Mouse (Mus musculus): ENCODE results near the gene Vps33b. TPM values are rescaled to one million over a fixed set of nuclear protein-coding genes. Genes with fewer than 3 reads are reported as not detected.

Vps33b gene
- polyA plus RNA-seq (2015; fragmentation: Nextera tagmentation; extraction: Ambion mirVana), result 9.5 and 11.1 TPM in 2 replicates

DNA sequence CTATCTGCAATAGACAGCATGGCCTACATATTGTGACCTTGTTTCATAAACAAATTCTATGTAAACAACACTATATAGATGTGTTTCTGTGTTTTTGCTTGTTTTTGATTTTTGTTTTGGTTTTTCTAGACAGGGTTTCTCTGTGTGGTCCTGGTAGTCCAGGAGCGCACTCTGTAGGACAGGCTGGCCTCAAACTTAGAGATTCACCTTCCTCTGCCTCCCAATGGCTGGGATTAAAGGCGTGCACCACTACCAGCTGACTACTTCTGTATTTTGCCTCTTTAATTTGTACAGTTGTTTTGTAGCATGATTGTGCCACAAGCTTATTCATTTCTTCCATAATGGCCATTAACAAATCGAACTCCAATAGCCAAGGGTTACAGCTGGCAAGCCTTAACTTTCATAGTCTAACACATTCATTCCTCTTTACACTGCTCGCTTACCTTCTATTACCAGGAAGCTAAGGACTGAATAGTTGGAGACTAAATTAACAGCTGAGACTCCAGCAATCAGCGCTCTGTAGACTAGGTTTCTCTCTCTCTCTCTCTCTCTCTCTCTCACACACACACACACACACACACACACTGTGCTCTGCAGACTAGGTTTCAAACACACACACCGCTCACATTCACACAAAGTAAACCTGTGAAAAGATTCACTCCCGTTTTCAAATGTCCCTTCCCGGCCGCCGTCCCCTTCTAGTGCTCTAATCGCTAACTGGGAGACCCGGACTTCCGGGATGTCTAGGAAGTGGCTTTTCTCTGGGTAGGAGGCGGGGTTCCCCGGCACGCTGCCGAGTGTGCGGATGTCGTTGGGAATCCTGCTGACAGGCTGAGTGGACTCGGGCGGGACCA is at the start of gene Vps33b:
TSS of gene Vps33b (plus strand) at position 753 of the 854 bp plus-strand sequence.
- peaks cover 31% of the 10 kb centered on the region for H3K36me3 ChIP-seq

DNA sequence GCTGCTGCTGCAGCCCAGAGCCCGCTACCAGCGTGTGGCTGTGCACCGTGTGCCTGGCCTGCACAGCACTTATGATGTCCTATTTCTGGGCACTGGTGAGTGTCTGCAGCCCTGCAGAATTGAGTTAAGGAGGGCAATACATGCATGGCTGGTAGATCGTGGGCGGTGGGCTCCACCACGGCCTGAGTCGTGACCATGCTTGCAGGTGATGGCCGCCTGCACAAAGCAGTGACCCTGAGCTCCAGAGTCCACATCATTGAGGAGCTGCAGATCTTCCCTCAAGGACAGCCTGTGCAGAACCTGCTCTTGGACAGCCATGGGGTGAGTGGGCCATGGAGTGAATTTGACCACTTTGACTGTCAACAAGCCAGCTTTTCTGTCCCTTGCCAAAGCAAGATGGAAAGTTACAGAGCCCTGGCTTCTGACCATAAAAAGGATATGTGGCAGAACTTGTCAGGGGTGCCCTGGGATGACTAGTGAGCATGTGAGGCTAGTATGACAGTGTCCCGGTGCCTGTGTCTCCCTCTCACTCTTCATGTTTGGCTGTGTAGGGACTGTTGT is 49.1 kb upstream of the Vps33b start:
- no peak for ATAC-seq (ENCODE audit: borderline replicate concordance, extremely low read depth, low FRiP score, low TSS enrichment)
- no peaks in the 10 kb centered on the region for H3K27me3 ChIP-seq
- WGBS, result 91% methylated on average over 9 of the region's 9 CpGs
- H3K27ac ChIP-seq, result no peak overlapping the region
- no peak overlapping the region for H3K4me3 ChIP-seq
- H3K9me3 ChIP-seq, result no peaks in the 10 kb centered on the region
- H3K4me2 ChIP-seq, result no peak overlapping the region
- H3K36me3 ChIP-seq, result peaks cover 75% of the 10 kb centered on the region
- 0 out of 2 replicates have a peak, but pooled peaks cover under 1% of the 10 kb centered on the region for H3K4me1 ChIP-seq
- H3K9ac ChIP-seq, result no peak overlapping the region

More for the DNA sequence above, at the start of gene Vps33b:
- H3K4me3 ChIP-seq, result peak within 1 kb of the TSS; percentile 90
- no peaks in the 10 kb centered on the region for H3K9me3 ChIP-seq
- 3% methylated on average over 21 of the region's 21 CpGs for WGBS
- no peaks in the 10 kb centered on the region for H3K27me3 ChIP-seq
- peak within 1 kb of the TSS; percentile 76 for H3K9ac ChIP-seq
- H3K4me1 ChIP-seq, result peaks cover 23% of the 10 kb centered on the region
- peak within 1 kb of the TSS; percentile 92 for H3K4me2 ChIP-seq
- peak; percentile 92 for ATAC-seq (ENCODE audit: borderline replicate concordance, extremely low read depth, low FRiP score, low TSS enrichment)
- peak within 1 kb of the TSS; percentile 66 for H3K27ac ChIP-seq

DNA sequence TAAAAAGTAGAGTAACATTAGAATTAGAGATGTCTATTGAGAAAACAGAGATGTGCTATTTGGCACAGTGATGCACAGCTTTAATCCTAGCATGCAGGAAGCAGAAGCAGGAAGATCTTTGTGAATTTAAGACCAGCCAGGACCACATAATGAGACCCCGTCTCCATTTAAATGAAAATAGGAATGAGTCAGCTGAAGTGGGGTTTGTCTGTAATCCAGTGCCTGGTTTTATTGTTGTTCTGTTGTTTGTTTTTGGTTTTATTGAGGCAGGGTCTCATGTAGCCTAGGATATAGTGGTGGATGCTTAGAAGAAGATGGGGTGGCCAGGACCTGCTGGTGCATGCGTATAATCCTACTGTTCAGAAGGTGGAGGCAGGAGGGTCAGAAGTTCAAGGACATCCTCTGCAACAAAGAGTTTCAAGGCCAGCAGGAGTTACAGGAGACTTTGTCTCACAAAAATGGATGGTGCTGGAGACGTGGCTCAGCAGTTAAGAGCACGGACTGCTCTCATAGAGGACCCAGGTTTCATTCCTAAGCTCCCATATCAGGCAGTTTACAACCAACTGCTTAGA is 48.2 kb upstream of the Vps33b start:
- H3K4me3 ChIP-seq, result no peak overlapping the region
- H3K36me3 ChIP-seq, result peaks cover 72% of the 10 kb centered on the region
- H3K9ac ChIP-seq, result no peak overlapping the region
- H3K27me3 ChIP-seq, result no peaks in the 10 kb centered on the region
- H3K4me1 ChIP-seq, result no peaks in the 10 kb centered on the region
- H3K4me2 ChIP-seq, result no peak overlapping the region
- no peak for ATAC-seq (ENCODE audit: borderline replicate concordance, extremely low read depth, low FRiP score, low TSS enrichment)
- H3K9me3 ChIP-seq, result no peaks in the 10 kb centered on the region
- no peak overlapping the region for H3K27ac ChIP-seq
- 85% methylated on average over 4 of the region's 4 CpGs for WGBS

DNA sequence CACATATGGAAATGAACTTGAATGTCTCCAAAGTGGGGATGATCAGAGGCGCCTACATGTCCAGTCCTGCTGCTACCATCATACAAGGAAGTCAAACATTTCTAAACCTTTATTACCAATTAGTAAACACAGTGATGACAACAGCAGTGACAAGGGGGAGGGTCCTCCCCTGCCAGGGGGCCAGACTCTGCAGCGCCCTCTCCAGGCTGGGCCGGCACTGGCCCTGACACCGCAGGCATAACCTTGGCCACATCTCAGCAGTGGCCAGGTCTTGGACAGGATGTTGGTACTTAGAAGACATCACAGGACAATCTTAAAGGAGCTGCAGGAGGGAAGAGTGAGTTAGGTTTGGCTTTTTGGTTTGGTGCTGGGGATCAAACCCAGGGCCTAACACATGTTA is 42.4 kb upstream of the Vps33b start:
- no peak for ATAC-seq (ENCODE audit: borderline replicate concordance, extremely low read depth, low FRiP score, low TSS enrichment)
- no peak overlapping the region for H3K9ac ChIP-seq
- no peak overlapping the region for H3K27ac ChIP-seq
- peaks cover 11% of the 10 kb centered on the region; the same call in 1 of the 2 replicates for H3K4me1 ChIP-seq
- 95% methylated on average over 4 of the region's 4 CpGs for WGBS
- peaks cover 38% of the 10 kb centered on the region; the same call in 1 of the 2 replicates for H3K36me3 ChIP-seq
- no peaks in the 10 kb centered on the region for H3K27me3 ChIP-seq
- H3K4me2 ChIP-seq, result no peak overlapping the region
- H3K9me3 ChIP-seq, result no peaks in the 10 kb centered on the region
- H3K4me3 ChIP-seq, result no peak overlapping the region

DNA sequence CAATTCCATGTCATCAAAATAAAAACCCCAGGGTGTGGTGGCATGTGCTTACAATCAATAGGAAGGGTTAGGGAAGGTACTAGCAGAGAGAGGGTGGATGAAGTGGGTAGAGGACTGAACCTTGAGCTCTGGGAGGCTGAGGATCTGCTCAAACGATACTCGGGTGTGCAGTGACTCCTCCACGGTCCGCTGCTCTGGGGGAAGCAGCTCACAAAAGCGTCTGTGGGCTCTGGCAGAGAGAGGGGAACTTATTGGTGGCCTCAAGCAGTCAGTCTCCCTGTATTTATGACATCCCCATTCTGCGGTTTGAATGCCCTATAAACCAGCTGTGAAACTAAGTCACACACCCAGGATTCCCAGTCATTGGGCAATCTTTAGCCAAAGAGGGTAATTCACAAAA is 39.3 kb upstream of the Vps33b start:
- no peak overlapping the region for H3K27ac ChIP-seq
- H3K27me3 ChIP-seq, result no peaks in the 10 kb centered on the region
- H3K4me3 ChIP-seq, result no peak overlapping the region
- WGBS, result 73% methylated on average over 6 of the region's 6 CpGs
- H3K4me2 ChIP-seq, result no peak overlapping the region
- H3K36me3 ChIP-seq, result peaks cover 19% of the 10 kb centered on the region; the same call in 1 of the 2 replicates
- H3K9me3 ChIP-seq, result no peaks in the 10 kb centered on the region
- no peak overlapping the region for H3K9ac ChIP-seq
- peaks cover 22% of the 10 kb centered on the region for H3K4me1 ChIP-seq
- no peak for ATAC-seq (ENCODE audit: borderline replicate concordance, extremely low read depth, low FRiP score, low TSS enrichment)

DNA sequence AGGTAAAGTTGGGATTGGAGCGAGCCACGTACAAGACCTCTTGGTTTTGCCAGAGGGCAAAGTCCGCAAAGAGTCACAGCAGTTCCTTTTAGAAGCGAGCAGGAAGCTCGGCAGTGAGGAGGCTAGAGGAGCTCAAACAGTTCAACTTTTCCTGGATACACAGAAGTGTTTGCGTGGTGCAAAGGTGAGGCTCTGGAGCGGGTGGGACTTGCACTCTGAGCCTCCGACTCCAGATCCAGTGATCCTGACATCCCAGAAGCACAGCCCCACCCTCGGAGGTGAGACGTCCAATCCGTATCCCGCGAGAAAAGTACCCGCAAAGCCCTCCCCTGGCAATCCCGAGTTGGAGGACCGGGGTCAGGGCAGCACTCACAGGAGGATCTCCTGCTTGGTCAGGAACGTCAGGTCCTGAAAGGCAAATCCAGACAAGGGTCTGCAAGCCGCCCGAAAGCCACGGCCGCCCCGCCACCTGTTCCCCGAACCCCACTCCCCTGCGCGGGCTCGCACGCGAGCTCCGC is 37.4 kb upstream of the Vps33b start:
- H3K4me2 ChIP-seq, result peak overlapping the region; percentile 88
- H3K9ac ChIP-seq, result peak overlapping the region; percentile 57
- H3K9me3 ChIP-seq, result no peaks in the 10 kb centered on the region
- WGBS, result under 1% methylated on average over 29 of the region's 29 CpGs
- H3K36me3 ChIP-seq, result peaks cover 10% of the 10 kb centered on the region; the same call in 1 of the 2 replicates
- no peaks in the 10 kb centered on the region for H3K27me3 ChIP-seq
- peak overlapping the region; percentile 76 for H3K27ac ChIP-seq
- H3K4me1 ChIP-seq, result peaks cover 22% of the 10 kb centered on the region
- H3K4me3 ChIP-seq, result peak overlapping the region; percentile 69
- ATAC-seq (ENCODE audit: borderline replicate concordance, extremely low read depth, low FRiP score, low TSS enrichment), result peak; percentile 11; the same call in 1 of the 2 replicates

DNA sequence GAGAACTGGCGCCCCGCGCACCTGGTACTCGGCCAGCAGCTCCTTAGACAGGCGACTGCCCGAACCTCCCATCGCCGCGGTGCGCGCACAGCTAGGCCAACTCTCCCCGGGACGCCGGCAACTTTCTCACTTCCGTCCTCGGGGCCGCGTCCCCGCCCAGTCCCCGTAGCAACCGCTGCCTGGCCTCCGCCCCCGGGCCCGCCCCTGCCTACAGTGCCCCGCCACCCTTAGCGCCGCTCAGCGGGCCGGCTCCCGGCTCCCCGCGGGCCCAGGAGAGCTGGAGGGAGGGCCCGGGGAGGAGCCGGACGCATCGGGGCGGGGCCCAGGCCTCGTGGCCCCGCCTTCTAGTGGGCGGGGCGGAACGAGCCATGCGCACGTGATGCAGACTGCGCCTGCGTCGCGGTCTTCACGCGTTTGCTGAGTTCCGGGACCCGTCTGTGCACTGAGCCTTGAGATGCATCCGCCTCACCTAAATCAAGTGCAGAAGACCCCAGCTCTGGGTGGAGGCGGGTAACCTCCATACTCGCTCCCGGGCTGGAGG is 36.9 kb upstream of the Vps33b start, which contains the start of the genes Cib1 and Gdpgp1:
TSS of gene Cib1 (minus strand) at position 325 of the 541 bp plus-strand sequence.
TSS of gene Gdpgp1 (plus strand) at position 377 of the 541 bp plus-strand sequence.
- peak within 1 kb of the TSS; percentile 88 for H3K4me2 ChIP-seq
- peak within 1 kb of the TSS; percentile 76 for H3K27ac ChIP-seq
- ATAC-seq (ENCODE audit: borderline replicate concordance, extremely low read depth, low FRiP score, low TSS enrichment), result peak; percentile 100
- under 1% methylated on average over 52 of the region's 56 CpGs for WGBS
- H3K36me3 ChIP-seq, result peaks cover 5% of the 10 kb centered on the region; the same call in 1 of the 2 replicates
- no peaks in the 10 kb centered on the region for H3K27me3 ChIP-seq
- H3K4me3 ChIP-seq, result peak within 1 kb of the TSS; percentile 69
- peak within 1 kb of the TSS; percentile 58 for H3K9ac ChIP-seq
- H3K4me1 ChIP-seq, result peaks cover 22% of the 10 kb centered on the region
- no peaks in the 10 kb centered on the region for H3K9me3 ChIP-seq

DNA sequence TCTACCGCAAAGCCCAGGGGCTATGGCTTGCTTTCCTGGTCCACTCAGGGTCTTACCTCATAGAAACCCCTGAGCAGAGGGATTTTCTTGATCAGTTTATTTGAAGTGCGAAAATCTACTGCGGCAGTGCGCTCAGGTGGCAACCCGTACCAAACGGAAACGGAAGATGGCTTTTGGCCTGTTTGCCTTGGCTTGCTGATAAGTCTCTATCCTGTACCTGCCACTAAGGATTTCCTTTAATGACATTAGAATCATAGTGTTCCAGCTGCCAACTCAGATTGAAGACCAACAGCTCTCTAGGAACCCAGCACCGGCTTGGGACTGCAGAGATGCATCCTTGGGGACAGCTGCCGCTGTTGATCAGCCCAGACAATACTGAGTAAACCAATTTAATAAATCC is 35.6 kb upstream of the Vps33b start:
- Histone ChIP-seq H3K9ac (no peak overlapping the region), H3K4me2 (peak overlapping the region; percentile 88), H3K4me3 (peak overlapping the region; percentile 69), H3K27me3 (no peaks in the 10 kb centered on the region), H3K4me1 (peaks cover 22% of the 10 kb centered on the region), H3K27ac (no peak overlapping the region), H3K9me3 (no peaks in the 10 kb centered on the region), H3K36me3 (peaks cover 9% of the 10 kb centered on the region)
- WGBS, result 62% methylated on average over 9 of the region's 9 CpGs
- ATAC-seq (ENCODE audit: borderline replicate concordance, extremely low read depth, low FRiP score, low TSS enrichment), result no peak

DNA sequence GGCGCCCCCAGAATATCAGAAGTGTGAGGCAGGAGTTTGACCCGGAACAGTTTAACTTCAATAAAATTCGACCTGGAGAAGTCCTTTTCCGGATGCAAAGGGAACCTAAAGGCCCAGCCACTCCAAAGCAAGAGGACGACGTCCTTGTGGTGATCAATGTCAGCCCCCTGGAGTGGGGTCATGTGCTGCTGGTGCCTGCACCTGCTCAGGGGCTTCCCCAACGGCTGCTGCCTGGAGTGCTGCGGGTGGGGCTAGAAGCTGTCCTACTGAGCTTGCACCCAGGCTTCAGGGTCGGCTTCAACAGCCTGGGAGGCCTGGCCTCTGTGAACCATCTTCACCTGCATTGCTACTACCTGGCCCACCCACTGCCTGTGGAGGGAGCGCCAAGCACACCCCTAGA is 30.9 kb upstream of the Vps33b start:
- Histone ChIP-seq H3K4me1 (peaks cover 9% of the 10 kb centered on the region), H3K9ac (no peak overlapping the region), H3K27me3 (no peaks in the 10 kb centered on the region), H3K27ac (no peak overlapping the region), H3K9me3 (no peaks in the 10 kb centered on the region), H3K4me2 (no peak overlapping the region), H3K36me3 (peaks cover 25% of the 10 kb centered on the region), H3K4me3 (no peak overlapping the region)
- ATAC-seq (ENCODE audit: borderline replicate concordance, extremely low read depth, low FRiP score, low TSS enrichment), result no peak
- WGBS, result 90% methylated on average over 10 of the region's 10 CpGs

DNA sequence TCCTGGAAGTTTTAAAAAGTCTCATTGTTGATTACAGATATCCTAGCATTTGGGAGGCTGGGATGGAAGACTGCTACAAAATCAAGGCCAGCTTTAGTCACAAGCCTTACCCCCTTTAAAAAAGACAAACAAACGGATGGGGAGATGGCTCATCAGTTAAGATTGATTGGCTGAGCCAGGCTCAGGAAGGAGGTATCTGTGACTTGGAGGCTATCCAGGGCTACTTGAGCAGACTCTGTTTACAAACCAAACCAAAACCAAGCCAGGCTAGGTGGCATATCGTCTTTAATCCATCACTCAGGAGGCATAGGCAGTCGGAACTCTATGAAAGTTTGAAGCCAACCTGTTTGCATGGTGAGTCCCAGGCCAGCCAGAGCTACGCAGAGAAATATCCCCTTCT is 27.8 kb upstream of the Vps33b start:
- peaks cover 25% of the 10 kb centered on the region for H3K36me3 ChIP-seq
- H3K9me3 ChIP-seq, result no peaks in the 10 kb centered on the region
- H3K9ac ChIP-seq, result no peak overlapping the region
- 45% methylated on average over 4 of the region's 4 CpGs for WGBS
- H3K4me2 ChIP-seq, result no peak overlapping the region
- H3K27me3 ChIP-seq, result no peaks in the 10 kb centered on the region
- ATAC-seq (ENCODE audit: borderline replicate concordance, extremely low read depth, low FRiP score, low TSS enrichment), result no peak
- no peak overlapping the region for H3K4me3 ChIP-seq
- 0 out of 2 replicates have a peak, but pooled peaks cover 3% of the 10 kb centered on the region for H3K4me1 ChIP-seq
- H3K27ac ChIP-seq, result peak overlapping the region; percentile 34

DNA sequence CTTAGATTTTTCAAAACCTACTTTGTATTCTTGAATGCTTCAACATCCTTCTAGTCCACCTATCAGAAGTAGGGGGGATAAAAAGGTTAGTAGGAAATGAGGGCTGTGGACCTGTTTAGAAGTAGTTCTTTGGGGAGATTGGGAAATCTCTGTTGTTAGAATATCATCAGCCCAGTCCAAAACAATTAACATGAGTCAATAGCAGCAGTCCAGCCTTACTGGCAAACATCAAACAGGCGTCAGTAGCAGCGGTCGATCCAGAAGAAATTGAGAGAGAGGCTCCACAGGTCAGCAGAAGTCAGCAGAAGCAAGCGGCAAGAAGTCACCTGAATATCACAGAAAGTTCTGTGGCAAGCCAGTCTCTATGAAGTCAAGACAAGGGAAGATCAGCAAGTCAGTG is 24.6 kb upstream of the Vps33b start:
- WGBS, result 89% methylated on average over 4 of the region's 4 CpGs
- ATAC-seq (ENCODE audit: borderline replicate concordance, extremely low read depth, low FRiP score, low TSS enrichment), result no peak

More for the DNA sequence above, 24.6 kb upstream of the Vps33b start:
- peaks cover 10% of the 10 kb centered on the region; the same call in 1 of the 2 replicates for H3K36me3 ChIP-seq
- no peak overlapping the region for H3K27ac ChIP-seq
- no peak overlapping the region for H3K4me3 ChIP-seq
- H3K4me1 ChIP-seq, result 0 out of 2 replicates have a peak, but pooled peaks cover 3% of the 10 kb centered on the region
- H3K27me3 ChIP-seq, result no peaks in the 10 kb centered on the region
- no peak overlapping the region for H3K4me2 ChIP-seq
- H3K9me3 ChIP-seq, result no peaks in the 10 kb centered on the region
- no peak overlapping the region for H3K9ac ChIP-seq

All from lung, embryonic 15.5 days (tissue).